Mouse (Mus musculus): Measurements from ENCODE around the gene Gch1.
A peak's percentile ranks its signal among the peaks of the same experiment; 100 is the strongest.

Gene Gch1

DNA sequence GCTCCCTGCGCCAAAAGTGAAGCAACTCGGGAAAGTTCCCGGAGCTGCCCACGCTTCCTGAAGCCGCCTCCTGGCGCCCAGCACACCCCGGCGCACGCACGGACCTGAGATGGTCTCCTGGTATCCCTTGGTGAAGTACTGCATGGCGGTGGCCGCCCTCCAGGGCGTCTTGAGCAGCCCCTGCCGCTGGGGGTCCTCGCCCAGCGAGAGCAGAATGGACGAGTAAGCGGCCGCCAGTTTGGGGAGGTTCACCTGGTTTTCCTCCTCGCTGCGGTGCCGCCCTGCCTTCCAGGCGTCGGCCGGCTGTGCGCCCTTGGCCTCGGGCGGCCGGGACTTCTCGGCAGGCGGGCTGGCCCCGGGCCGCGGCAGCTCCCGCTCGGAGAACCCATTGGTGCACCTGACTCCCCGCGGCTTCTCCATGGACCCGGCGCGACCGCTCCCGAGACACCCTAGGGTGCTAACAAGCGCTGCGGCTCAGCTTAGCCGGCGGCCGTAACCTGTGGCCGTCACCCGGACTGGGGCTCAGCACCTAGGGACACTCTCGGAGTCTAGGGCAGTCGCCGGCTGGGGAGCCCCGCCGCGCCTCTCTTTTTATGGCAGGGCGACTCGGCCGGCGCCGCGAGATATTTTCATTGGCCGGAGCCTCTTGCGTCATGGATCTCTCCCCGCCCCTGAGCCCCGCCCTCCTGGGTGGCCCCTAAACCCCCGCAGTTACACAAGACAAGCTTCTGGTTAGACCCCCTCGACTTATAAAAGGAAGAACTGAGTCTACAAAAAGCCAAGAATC is at the start of gene Gch1:
TSS of gene Gch1 (minus strand) at position 566 of the 787 bp plus-strand sequence.
- peak; percentile 81 to 87 for DNase-seq (ENCODE audit: low spot score in 2 of 2)

DNA sequence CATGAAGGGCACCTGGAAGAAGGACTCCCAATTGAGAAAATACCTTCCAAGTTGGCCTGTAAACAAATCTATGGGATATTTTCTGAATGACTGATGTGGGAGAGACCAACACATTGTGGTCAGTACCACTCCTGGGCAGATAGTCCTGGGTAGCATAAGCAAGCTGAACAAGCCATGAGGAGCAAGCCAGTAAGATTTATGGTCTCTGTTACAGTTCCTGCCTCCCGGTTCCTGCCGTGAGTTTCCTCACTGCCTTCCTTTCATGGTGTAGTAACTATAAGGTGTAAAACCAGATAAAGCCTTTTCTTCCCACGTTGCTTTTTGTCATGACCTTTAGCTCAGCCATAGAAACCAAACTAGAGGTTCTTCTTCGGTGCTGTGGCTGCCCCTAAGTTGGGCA is 48.1 kb upstream of the Gch1 start:
- DNase-seq (ENCODE audit: low spot score in 2 of 2): no peak

DNA sequence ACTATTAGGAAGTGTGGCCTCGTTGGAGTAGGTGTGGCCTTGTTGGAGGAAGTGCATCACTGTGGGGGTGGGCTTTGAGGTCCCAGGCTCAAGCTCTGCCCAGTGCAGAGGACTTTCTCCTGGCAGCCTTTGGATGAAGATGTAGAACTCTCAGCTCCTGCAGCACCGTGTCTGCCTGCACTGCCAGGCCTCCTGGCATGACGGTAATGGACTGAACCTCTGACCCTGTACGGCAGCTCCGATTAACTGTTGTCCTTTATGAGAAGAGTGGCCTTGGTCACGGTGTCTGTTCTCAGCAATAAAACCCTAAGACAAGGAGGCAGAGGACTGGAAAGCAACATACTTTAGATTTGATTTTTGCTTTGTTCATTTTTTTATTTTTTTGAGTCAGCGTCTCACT is 47.3 kb upstream of the Gch1 start:
- DNase-seq (ENCODE audit: low spot score in 2 of 2): no peak

DNA sequence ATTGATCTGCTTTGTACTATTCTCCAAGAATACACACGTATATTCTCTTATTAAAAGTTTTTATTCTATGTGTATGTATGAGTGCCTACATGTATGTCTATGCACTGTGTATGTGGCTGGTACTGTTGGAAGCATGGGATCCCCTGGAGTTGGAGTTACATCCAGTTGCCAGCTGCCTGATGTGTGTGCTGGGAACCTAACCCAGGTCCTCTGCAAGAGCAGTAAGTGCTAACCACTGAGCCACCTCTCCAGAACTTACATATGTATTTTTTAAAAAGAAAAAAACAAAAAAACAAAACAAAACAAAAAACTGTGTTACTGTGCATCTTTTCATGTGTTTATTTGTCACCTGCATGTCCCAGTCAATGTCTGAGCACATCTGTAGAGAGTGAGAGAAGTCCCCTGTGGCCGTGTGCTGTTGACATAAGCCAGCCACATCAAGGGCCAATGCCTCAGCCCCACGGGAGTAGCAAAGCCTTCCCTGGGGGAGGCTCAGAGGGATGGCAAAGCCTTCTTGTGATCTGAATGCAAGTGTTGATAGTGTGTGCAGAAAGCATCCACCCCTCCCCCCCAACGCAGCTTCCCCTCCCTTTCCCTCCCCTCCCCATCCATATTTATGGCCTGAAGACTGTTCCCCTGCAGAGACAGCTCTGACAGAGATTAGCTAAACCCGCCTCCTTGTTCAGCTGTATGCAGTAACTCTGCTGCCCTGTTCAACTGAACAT is 45.5 kb upstream of the Gch1 start:
- no peak for DNase-seq (ENCODE audit: low spot score in 2 of 2)

DNA sequence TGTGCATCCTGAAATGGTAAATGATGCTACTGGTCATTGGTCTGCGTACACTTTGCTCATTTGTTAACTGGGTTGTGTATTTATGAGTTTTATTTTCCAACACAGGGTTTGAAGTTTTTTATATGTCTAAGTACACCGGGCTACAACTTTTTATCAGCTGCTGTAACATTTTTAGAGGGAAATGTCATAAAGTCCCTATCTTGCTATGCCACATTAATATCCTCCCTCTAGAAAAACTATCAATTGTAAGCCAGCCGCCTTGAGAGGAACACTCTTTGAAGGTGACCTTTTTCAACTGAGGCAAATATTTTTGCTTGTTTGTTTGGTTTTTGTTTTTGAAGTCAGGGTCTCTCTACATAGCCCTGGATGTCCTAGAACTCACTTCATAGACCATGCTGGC is 44.8 kb upstream of the Gch1 start:
- DNase-seq (ENCODE audit: low spot score in 2 of 2): no peak

- no peak for DNase-seq (ENCODE audit: low spot score in 2 of 2)
Measured at GRCm38 (mm10) chr14:47233602-47234001, 44.4 kb upstream of the Gch1 start.

DNA sequence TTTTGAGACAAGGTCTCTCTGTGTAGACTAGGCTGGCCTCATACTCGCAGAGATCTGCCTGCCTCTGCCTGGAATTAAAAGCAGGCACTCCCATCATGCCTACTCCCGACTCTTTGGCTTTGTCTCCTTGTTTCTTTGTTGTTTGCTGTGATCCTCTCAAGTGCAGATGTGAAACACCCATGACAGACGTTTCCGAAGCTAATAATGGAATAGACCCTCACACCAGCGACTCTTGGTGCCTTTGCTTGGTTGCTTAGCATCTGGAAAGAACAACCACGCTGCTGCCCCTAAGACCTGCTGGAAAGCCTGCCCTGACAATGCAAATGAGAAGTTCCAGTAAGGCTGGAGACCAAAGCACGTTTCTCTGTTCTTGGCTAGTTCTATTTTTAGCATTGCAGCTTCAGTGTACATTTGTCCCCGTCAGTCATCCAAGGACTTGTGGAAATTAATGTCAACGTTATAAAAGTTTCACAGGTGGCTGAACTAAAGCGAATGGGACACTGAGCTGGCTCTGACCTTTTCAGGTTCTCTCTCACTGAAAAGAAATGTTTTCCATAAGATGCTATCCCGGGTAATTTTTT is 40.7 kb upstream of the Gch1 start:
- no peak for DNase-seq (ENCODE audit: low spot score in 2 of 2)

- DNase-seq (ENCODE audit: low spot score in 2 of 2): no peak
Measured at GRCm38 (mm10) chr14:47225931-47226330, 36.7 kb upstream of the Gch1 start.

DNA sequence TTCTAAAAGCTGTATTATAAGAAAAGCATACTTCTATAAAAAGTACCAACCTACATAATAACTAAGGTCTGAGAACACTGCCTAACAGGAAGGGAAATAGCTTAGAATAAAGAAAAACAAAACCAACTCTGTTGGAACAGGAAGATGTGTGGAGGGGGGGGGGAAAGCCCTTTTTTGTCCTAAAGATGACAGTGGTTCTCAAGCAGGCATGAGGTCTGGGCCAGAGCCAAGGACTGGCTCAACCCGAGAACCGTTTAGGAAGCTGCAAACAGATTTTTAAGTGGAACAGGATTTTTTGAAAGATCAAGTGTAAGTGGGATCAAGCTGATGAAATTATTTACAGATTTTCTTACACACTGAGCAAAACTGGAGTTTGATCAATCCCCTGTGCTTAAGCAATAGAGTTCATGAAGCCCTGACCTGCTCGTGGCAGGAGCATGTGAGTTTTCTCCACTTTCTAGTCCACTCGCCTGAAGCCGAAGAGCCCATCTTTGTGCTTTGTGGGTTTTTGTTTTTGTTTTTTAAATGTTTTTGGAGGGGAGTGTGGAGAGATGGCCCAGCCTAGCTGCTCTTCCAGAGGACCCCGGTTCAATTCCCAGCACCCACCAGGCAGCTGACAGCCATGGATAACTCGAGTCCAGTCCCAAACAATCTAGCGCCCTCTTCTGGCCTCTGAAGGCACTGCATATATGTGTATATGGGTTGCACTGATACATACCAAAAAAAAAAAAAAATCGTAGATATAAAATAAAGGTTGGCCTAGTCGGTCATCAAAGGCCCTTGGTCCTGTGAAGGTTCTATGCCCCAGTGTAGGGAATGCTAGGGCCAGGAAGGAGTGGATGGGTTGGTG is 35.5 kb upstream of the Gch1 start:
- peak in 1 of 2 experiments; percentile 15 for DNase-seq (ENCODE audit: low spot score in 2 of 2)

DNA sequence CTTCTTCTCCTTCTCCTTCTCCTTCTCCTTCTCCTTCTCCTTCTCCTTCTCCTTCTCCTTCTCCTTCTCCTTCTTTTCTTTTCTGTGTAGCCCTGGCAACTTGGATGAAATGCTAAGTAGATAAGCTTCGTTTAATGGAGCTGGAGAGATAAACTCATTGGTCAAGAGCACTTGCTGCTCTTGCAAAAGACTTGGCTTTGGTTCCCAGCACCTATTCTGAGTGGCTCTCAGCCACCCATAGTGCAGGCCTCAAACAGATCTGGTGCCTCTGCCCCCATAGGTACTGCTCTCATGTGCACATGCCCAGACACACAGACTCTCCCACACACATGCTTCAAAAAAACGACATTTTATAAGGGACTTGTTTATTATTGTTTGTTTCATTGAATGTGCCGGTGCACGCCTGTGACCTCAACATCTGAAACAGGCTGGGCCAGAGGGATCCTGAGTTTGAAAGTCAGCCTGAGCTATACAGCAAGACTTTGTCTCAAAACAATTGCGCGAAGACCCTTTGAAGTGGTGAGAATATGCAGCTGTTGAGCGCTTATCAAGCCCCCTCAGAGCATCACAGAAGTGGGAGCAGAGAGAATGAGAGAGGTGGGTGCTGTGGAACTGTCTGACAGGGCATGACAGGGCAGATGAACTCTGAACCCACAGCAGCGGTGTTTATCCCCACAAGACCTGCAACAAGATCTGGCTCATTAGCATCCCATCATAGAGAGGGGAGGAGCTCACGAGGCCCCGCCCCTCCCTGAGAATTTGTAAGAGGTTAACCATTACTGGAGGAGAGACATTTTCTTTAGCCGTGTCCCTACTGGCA is 33.6 kb upstream of the Gch1 start:
- no peak for DNase-seq (ENCODE audit: low spot score in 2 of 2)

DNA sequence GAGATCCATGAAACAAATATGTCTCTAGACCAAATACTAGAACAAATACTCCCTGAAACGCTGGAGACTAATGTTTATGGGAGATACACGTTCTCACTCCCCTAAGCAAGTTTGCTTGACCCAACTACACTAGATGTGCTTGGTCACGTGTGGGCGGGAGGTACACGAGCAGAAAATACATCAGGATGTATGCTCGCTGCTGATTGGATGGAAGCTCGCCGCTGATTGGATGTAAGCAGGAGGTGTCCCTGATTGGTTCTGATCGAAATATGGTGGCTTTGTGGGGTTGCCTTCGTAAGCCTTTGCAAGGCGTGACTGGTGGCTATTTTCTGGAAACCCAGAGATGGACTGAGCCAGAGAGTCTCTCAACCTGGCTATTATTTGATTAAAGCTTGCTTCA is 32.4 kb upstream of the Gch1 start:
- no peak for DNase-seq (ENCODE audit: low spot score in 2 of 2)

GRCm38 (mm10) chr14:47220231-47221025 is 31.2 kb upstream of the Gch1 start:
- DNase-seq (ENCODE audit: low spot score in 2 of 2): no peak

DNA sequence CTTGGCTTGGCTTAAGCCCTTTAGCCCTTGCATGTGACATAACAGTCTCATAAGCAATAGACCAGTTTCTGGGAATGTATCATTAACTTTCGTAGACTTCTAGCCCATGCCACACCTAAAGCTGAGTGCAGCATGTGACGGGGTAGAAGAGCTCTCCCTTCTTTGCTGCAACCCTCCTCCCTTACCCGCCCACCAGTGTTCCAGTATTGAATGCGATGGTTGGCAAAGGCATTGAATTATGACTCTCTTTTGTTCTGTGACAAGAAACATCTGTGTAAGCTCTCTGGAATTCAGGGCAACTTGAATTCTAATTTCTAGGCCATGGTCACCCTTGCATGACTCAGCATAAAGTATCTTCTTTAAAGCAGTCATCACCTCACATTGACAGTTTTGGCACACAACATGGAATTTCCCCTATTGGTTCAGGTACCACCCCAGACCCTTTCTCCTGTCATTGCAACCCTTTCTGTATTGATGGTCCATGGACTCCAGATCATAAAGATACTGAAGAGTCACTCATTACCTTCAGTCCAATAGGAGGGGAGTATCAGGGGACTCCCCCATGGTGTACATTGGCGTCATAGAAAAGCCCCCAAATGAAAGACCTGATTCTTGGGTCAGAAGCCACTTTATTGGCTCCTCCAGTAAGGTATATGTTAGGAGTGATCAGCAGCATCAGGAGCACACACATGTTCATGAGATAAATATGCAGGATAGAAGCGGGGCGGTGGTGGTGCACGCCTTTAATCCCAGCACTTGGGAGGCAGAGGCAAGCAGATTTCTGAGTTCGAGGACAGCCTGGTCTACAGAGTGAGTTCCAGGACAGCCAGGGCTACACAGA is 29.8 kb upstream of the Gch1 start:
- DNase-seq (ENCODE audit: low spot score in 2 of 2): no peak

GRCm38 (mm10) chr14:47216541-47216940 is 27.3 kb upstream of the Gch1 start:
- no peak for DNase-seq (ENCODE audit: low spot score in 2 of 2)

DNA sequence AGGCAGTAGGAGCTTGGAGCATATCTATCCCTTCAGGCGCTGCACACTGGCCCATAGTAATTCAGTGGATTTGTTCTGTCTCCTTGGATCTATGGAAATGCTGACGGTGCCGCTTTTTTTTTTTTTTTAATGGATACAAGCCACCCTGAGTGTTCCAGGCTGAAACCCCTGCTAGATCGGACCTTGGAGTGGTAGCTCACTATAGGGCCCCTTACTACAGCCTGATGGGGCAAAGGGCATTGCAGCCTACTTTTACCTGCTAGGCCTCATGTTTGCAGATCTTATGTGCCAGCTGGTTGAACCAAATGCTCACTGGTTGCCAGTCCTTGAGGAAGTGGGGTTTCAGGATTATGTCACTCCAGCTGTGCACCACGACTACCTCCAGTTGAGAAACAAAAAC is 25.2 kb upstream of the Gch1 start:
- DNase-seq (ENCODE audit: low spot score in 2 of 2): no peak

GRCm38 (mm10) chr14:47213305-47213704 is 24.1 kb upstream of the Gch1 start:
- no peak for DNase-seq (ENCODE audit: low spot score in 2 of 2)

GRCm38 (mm10) chr14:47209669-47210164 is 20.5 kb upstream of the Gch1 start:
- DNase-seq (ENCODE audit: low spot score in 2 of 2): no peak

DNA sequence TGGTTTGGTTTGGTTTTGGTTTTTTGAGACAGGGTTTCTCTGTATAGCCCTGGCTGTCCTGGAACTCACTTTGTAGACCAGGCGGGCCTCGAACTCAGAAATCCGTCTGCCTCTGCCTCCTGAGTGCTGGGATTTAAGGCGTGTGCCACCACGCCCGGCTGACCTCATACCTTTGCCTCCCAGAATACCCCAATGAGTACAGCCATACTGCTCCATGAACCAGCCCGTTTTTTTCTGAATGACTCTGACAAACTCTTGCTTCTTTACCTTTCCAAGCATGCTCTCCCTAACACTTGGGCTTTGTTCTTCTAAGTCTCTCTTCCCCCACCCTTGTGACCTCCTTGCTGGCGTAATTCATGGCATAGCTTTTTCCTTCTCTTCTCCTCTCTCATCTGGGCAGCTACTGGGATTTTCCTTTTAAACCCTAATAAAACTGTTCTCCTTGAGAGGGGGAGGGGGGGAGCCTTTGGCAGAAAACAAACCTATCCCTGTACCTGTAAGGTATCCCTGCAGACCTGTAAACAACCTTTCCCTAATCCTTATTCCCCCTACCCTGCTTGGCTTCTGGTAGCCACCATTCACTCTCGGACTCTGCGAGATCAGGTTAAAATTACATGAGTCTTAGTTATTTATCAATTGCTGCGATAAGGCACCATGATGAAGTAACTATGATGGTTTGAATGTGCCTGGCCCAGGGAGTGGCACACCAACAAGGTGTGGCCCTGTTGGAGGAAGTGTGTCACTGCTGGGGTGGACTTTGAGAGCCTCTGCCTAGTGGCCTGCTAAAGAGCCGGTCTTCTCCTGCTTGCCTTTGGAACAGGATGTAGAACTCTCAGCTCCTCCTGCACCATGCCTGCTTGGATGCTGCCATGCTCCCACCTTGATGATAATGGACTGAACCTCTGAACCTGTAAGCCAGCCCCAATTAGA is 19.6 kb upstream of the Gch1 start:
- DNase-seq (ENCODE audit: low spot score in 2 of 2): no peak

Measured in natural killer cell, adult 2 months (primary cell).